24 mouse cellular contexts compared by ENCODE assay signal in genomic region chr11:3981536-3981935, GRCm38 (mm10). TPM values are rescaled to one million over a fixed set of nuclear protein-coding genes. Genes with fewer than 3 reads are reported as not detected.
DNase-seq lines count a peak whose midpoint lies in the region; ATAC-seq and TF ChIP-seq lines count a peak whose summit lies in the region.
"Had no signal": no experiment of that assay in that cellular context is flagged by ENCODE, and none has a peak within 500 bp of the region (broad histone marks: within the 10 kb centered on the region; RNA-seq: fewer than 3 reads in every experiment).

No protein-coding gene starts in this region.

- no peaks in the 10 kb centered on the region; the same call in none of the 2 replicates for H3K36me3 ChIP-seq in embryonic facial prominence, embryonic 11.5 days (replicated peaks; ENCODE audit: control insufficient read depth, insufficient read depth, low read depth, low read length)
- H3K36me3 ChIP-seq in embryonic facial prominence, embryonic 10.5 days (replicated peaks) = peaks cover 52% of the 10 kb centered on the region
- H3K36me3 ChIP-seq in intestine, embryonic 14.5 days (ENCODE audit: control insufficient read depth, insufficient read depth, low read length) = peaks cover 43% of the 10 kb centered on the region
- peaks cover 28% of the 10 kb centered on the region for H3K36me3 ChIP-seq in small intestine, adult 2 months (ENCODE audit: control insufficient read depth, insufficient read depth, low read length)

- no peak overlapping the region for H3K27ac ChIP-seq in embryonic facial prominence, embryonic 11.5 days (replicated peaks; ENCODE audit: low read depth, low read length)
- no peak overlapping the region for H3K27ac ChIP-seq in embryonic facial prominence, embryonic 10.5 days (replicated peaks)
- 0 out of 2 replicates have a peak overlapping the region, but pooled peaks have one; percentile 90 for H3K27ac ChIP-seq in layer of hippocampus, adult 2 months
- no peak overlapping the region for H3K27ac ChIP-seq in intestine, embryonic 14.5 days (ENCODE audit: low read depth)
- H3K27ac ChIP-seq in small intestine, adult 2 months (ENCODE audit: insufficient read depth, low read depth, low read length) = peak overlapping the region; percentile 93; the same call in 1 of the 2 replicates
- no peak overlapping the region for H3K27ac ChIP-seq in gastrocnemius, adult 2 months
- H3K27ac ChIP-seq: forebrain, embryonic 13.5 days; hindbrain, embryonic 12.5 days; liver, embryonic 15.5 days; neural tube, embryonic 12.5 days had no signal

- peak; percentile 27 for DNase-seq in embryonic facial prominence, embryonic 11.5 days (ENCODE audit: low spot score)
- no peak for DNase-seq in embryonic facial prominence, embryonic 10.5 days (ENCODE audit: low spot score)
- no peak for DNase-seq in layer of hippocampus, adult 2 months (ENCODE audit: low spot score in 2 of 2)
- no peak for DNase-seq in layer of hippocampus, adult 9-10 months (ENCODE audit: low spot score)
- DNase-seq in intestine, embryonic 14.5 days (ENCODE audit: low spot score) = no peak
- DNase-seq in gastrocnemius, adult 2 months = no peak
- DNase-seq in spleen, adult 12 weeks (ENCODE audit: low spot score) = no peak
- DNase-seq: adrenal gland, adult 2 months; cerebellum, adult 11-12 months; cerebellum, postnatal 25 days; lung, postnatal 14 days; thymus, postnatal 14 days had no signal

- 41% methylated on average over 6 of the region's 6 CpGs for WGBS in embryonic facial prominence, embryonic 11.5 days
- 53% methylated on average over 6 of the region's 6 CpGs for WGBS in embryonic facial prominence, embryonic 10.5 days
- WGBS in intestine, embryonic 14.5 days = 65% methylated on average over 6 of the region's 6 CpGs
- 62% methylated on average over 6 of the region's 6 CpGs for WGBS in small intestine, adult 2 months

- TF ChIP-seq CTCF in layer of hippocampus, adult 2 months (conservative IDR thresholded peaks at IDR 0.05) = no peak
- no peak for TF ChIP-seq CTCF in small intestine, adult 2 months (IDR thresholded peaks at IDR 0.05; ENCODE audit: extremely low read depth, insufficient read length, insufficient replicate concordance, low read depth, low read length)
- no peak for TF ChIP-seq CTCF in gastrocnemius, adult 2 months (IDR thresholded peaks at IDR 0.05)

- no peak for ATAC-seq in embryonic facial prominence, embryonic 11.5 days (replicated peaks; ENCODE audit: insufficient number of reproducible peaks, low FRiP score, low TSS enrichment, low read depth)
- ATAC-seq in intestine, embryonic 14.5 days (replicated peaks; ENCODE audit: low FRiP score, low TSS enrichment, low read depth) = no peak
- ATAC-seq: forebrain, embryonic 13.5 days; inflammation-experienced regulatory T-cells, adult 6 months had no signal

- intact Hi-C loops in gastrocnemius, adult 2 months (cut with DNase I) = no loop called here

- H3K4me1 ChIP-seq in embryonic facial prominence, embryonic 11.5 days (ENCODE audit: control insufficient read depth, insufficient read depth, low read length) = no peaks in the 10 kb centered on the region
- peaks cover 34% of the 10 kb centered on the region for H3K4me1 ChIP-seq in embryonic facial prominence, embryonic 10.5 days
- no peaks in the 10 kb centered on the region for H3K4me1 ChIP-seq in intestine, embryonic 14.5 days (replicated peaks; ENCODE audit: control insufficient read depth, insufficient read depth, low read length)
- H3K4me1 ChIP-seq in small intestine, adult 2 months (ENCODE audit: control insufficient read depth, insufficient read depth, insufficient read length, low read length) = peaks cover 22% of the 10 kb centered on the region; the same call in 1 of the 2 replicates

- no peak overlapping the region for H3K4me2 ChIP-seq in embryonic facial prominence, embryonic 11.5 days (ENCODE audit: low read depth, low read length)
- 0 out of 2 replicates have a peak overlapping the region, but pooled peaks have one; percentile 4 for H3K4me2 ChIP-seq in intestine, embryonic 14.5 days (ENCODE audit: low read length)
- H3K4me2 ChIP-seq: forebrain, embryonic 13.5 days; heart, embryonic 12.5 days; hindbrain, embryonic 12.5 days; liver, embryonic 15.5 days; neural tube, embryonic 12.5 days had no signal

- H3K4me3 ChIP-seq in embryonic facial prominence, embryonic 11.5 days (ENCODE audit: low read depth, low read length) = no peak overlapping the region
- H3K4me3 ChIP-seq in embryonic facial prominence, embryonic 10.5 days = no peak overlapping the region
- H3K4me3 ChIP-seq in layer of hippocampus, adult 2 months = no peak overlapping the region
- no peak overlapping the region for H3K4me3 ChIP-seq in intestine, embryonic 14.5 days (ENCODE audit: low read depth, low read length)
- no peak overlapping the region for H3K4me3 ChIP-seq in small intestine, adult 2 months (ENCODE audit: low read depth, low read length)
- H3K4me3 ChIP-seq in gastrocnemius, adult 2 months = no peak overlapping the region
- H3K4me3 ChIP-seq: forebrain, embryonic 13.5 days; heart, embryonic 12.5 days; hindbrain, embryonic 12.5 days; liver, embryonic 15.5 days; neural tube, embryonic 12.5 days had no signal

- no peak for TF ChIP-seq POLR2A in small intestine, adult 2 months (IDR thresholded peaks at IDR 0.05; ENCODE audit: low read depth, low read length)

- no peak overlapping the region for H3K9ac ChIP-seq in embryonic facial prominence, embryonic 11.5 days (replicated peaks; ENCODE audit: low read length)
- H3K9ac ChIP-seq in intestine, embryonic 14.5 days (ENCODE audit: low read length) = no peak overlapping the region
- H3K9ac ChIP-seq: forebrain, embryonic 13.5 days; heart, embryonic 12.5 days; hindbrain, embryonic 12.5 days; liver, embryonic 15.5 days; neural tube, embryonic 12.5 days had no signal

- H3K9me3 ChIP-seq in embryonic facial prominence, embryonic 11.5 days (replicated peaks; ENCODE audit: control insufficient read depth, low read length) = no peaks in the 10 kb centered on the region
- H3K9me3 ChIP-seq in embryonic facial prominence, embryonic 10.5 days = no peaks in the 10 kb centered on the region
- H3K9me3 ChIP-seq in intestine, embryonic 14.5 days (ENCODE audit: control insufficient read depth, low read length) = no peaks in the 10 kb centered on the region
- H3K9me3 ChIP-seq: forebrain, embryonic 13.5 days; heart, embryonic 12.5 days; hindbrain, embryonic 12.5 days; liver, embryonic 15.5 days; megakaryocyte, embryonic 14.5 days; neural tube, embryonic 12.5 days had no signal

- no peaks in the 10 kb centered on the region for H3K27me3 ChIP-seq in embryonic facial prominence, embryonic 11.5 days (ENCODE audit: control insufficient read depth, insufficient read depth, low read length)
- peaks cover 26% of the 10 kb centered on the region for H3K27me3 ChIP-seq in embryonic facial prominence, embryonic 10.5 days (replicated peaks; ENCODE audit: low read depth, poor library complexity, severe bottlenecking)
- H3K27me3 ChIP-seq in intestine, embryonic 14.5 days (replicated peaks; ENCODE audit: control insufficient read depth, insufficient read depth, low read length) = peaks cover 23% of the 10 kb centered on the region
- no peaks in the 10 kb centered on the region for H3K27me3 ChIP-seq in small intestine, adult 2 months (ENCODE audit: control insufficient read depth, insufficient read depth, low read length)

RNA-seq across cellular contexts. Expression of gene Gal3st1, which starts 1.9 kb away (rescaled TPM):
- 0.63 and 0.99 TPM in 2 replicates for polyA plus RNA-seq in embryonic facial prominence, embryonic 11.5 days (2014; fragmentation: Nextera tagmentation; extraction: Ambion mirVana)
- 0.55 and 0.58 TPM in 2 replicates for polyA plus RNA-seq in embryonic facial prominence, embryonic 10.5 days (2016; fragmentation: Nextera tagmentation; extraction: Ambion mirVana)
- total RNA-seq in layer of hippocampus, adult 2 months (2021) = 1 to 10 TPM; 8.5 to 9.8 TPM
- polyA plus RNA-seq in intestine, embryonic 14.5 days (2014; fragmentation: Nextera tagmentation; extraction: Ambion mirVana) = 14.7 and 17.4 TPM in 2 replicates
- polyA plus RNA-seq in small intestine, adult 2 months (2012; rRNA removed) = 88.7 and 124 TPM in 2 replicates
- total RNA-seq in gastrocnemius, adult 2 months (2021) = under 1 TPM in 1 of 2 experiments, not detected in 1; 0.20 TPM
- polyA plus RNA-seq: inflammation-experienced regulatory T-cells, adult 6 months had no signal

RNA-seq across cellular contexts. Expression of gene 4930556J24Rik, which starts 5.0 kb away (rescaled TPM):
- 0.18 TPM in 1 of 2 replicates, not detected in the other for polyA plus RNA-seq in embryonic facial prominence, embryonic 11.5 days (2014; fragmentation: Nextera tagmentation; extraction: Ambion mirVana)
- polyA plus RNA-seq in embryonic facial prominence, embryonic 10.5 days (2016; fragmentation: Nextera tagmentation; extraction: Ambion mirVana) = 0.37 and 0.52 TPM in 2 replicates
- total RNA-seq in layer of hippocampus, adult 2 months (2021) = not detected
- polyA plus RNA-seq in intestine, embryonic 14.5 days (2014; fragmentation: Nextera tagmentation; extraction: Ambion mirVana) = 0.15 TPM in 1 of 2 replicates, not detected in the other
- 0.19 TPM in 1 of 2 replicates, not detected in the other for polyA plus RNA-seq in small intestine, adult 2 months (2012; rRNA removed)
- total RNA-seq in gastrocnemius, adult 2 months (2021) = not detected
- total RNA-seq: adrenal gland, adult 2 months; monocyte, adult 5-6 weeks had no signal
- polyA plus RNA-seq: adrenal gland, adult 2 months; forebrain, embryonic 13.5 days; gonadal fat pad, adult 2 months; heart, embryonic 12.5 days had no signal

RNA-seq across cellular contexts. Expression of gene Pes1, which starts 17.8 kb away (rescaled TPM):
- polyA plus RNA-seq in embryonic facial prominence, embryonic 11.5 days (2014; fragmentation: Nextera tagmentation; extraction: Ambion mirVana) = 78.9 and 81.2 TPM in 2 replicates
- 108 and 119 TPM in 2 replicates for polyA plus RNA-seq in embryonic facial prominence, embryonic 10.5 days (2016; fragmentation: Nextera tagmentation; extraction: Ambion mirVana)
- total RNA-seq in layer of hippocampus, adult 2 months (2021) = 10 to 100 TPM; 34.8 to 40.5 TPM
- 75.4 and 79.3 TPM in 2 replicates for polyA plus RNA-seq in intestine, embryonic 14.5 days (2014; fragmentation: Nextera tagmentation; extraction: Ambion mirVana)
- polyA plus RNA-seq in small intestine, adult 2 months (2012; rRNA removed) = 11.2 and 17.8 TPM in 2 replicates
- 10 to 100 TPM; 32.8 to 33.7 TPM for total RNA-seq in gastrocnemius, adult 2 months (2021)

RNA-seq across cellular contexts. Expression of gene Tcn2, which starts 49.6 kb away (rescaled TPM):
- 31.0 and 33.8 TPM in 2 replicates for polyA plus RNA-seq in embryonic facial prominence, embryonic 11.5 days (2014; fragmentation: Nextera tagmentation; extraction: Ambion mirVana)
- polyA plus RNA-seq in embryonic facial prominence, embryonic 10.5 days (2016; fragmentation: Nextera tagmentation; extraction: Ambion mirVana) = 23.7 and 23.9 TPM in 2 replicates
- 10 to 100 TPM; 18.5 to 19.4 TPM for total RNA-seq in layer of hippocampus, adult 2 months (2021)
- 37.9 and 39.0 TPM in 2 replicates for polyA plus RNA-seq in intestine, embryonic 14.5 days (2014; fragmentation: Nextera tagmentation; extraction: Ambion mirVana)
- 187 and 452 TPM in 2 replicates for polyA plus RNA-seq in small intestine, adult 2 months (2012; rRNA removed)
- 10 to 100 TPM; 11.9 to 18.2 TPM for total RNA-seq in gastrocnemius, adult 2 months (2021)

RNA-seq across cellular contexts. Expression of gene Sec14l4, which starts 49.7 kb away (rescaled TPM):
- not detected in 2 replicates for polyA plus RNA-seq in embryonic facial prominence, embryonic 11.5 days (2014; fragmentation: Nextera tagmentation; extraction: Ambion mirVana)
- polyA plus RNA-seq in embryonic facial prominence, embryonic 10.5 days (2016; fragmentation: Nextera tagmentation; extraction: Ambion mirVana) = 0.29 TPM in 1 of 2 replicates, not detected in the other
- under 1 TPM; 0.17 to 0.64 TPM for total RNA-seq in layer of hippocampus, adult 2 months (2021)
- 0.05 and 0.38 TPM in 2 replicates for polyA plus RNA-seq in intestine, embryonic 14.5 days (2014; fragmentation: Nextera tagmentation; extraction: Ambion mirVana)
- polyA plus RNA-seq in small intestine, adult 2 months (2012; rRNA removed) = 0.05 and 0.42 TPM in 2 replicates
- total RNA-seq in gastrocnemius, adult 2 months (2021) = not detected
- total RNA-seq: left cerebral cortex, postnatal 36 days; MEL; monocyte, adult 5-6 weeks had no signal
- polyA plus RNA-seq: forebrain, embryonic 13.5 days; heart, embryonic 12.5 days; hindbrain, embryonic 12.5 days; inflammation-experienced regulatory T-cells, adult 6 months had no signal

Comparison
In these comparisons a context has a peak if more than half of its experiments do, and no peak if none do; other contexts are left out.
1. H3K27ac ChIP-seq: peak in layer of hippocampus, adult 2 months (single experiment) and small intestine, adult 2 months (single experiment); none in embryonic facial prominence, embryonic 11.5 days (single experiment), embryonic facial prominence, embryonic 10.5 days (single experiment), intestine, embryonic 14.5 days (single experiment) and gastrocnemius, adult 2 months (single experiment).